Mouse (Mus musculus) cerebellum, adult 11 months (tissue): Measurements from ENCODE around the gene Papolg.
"Not testable (repeated sequence)": the region's sequence is repeated elsewhere in the genome, so short reads cannot be mapped to it uniquely, and the experiment has no call there.

Experiments used
- DNase-seq: peaks from one replicate; pipeline ENCODE4 v3.0.0; 2022

Gene Papolg

GRCm38 (mm10) chr11:23895060-23895426 lies at the start of gene Papolg:
TSS of gene Papolg (minus strand) at chr11:23895253.
- DNase-seq, result peak; percentile 85

- DNase-seq, result not testable (repeated sequence)
Observed at GRCm38 (mm10) chr11:23928146-23928545, 33.1 kb upstream of the Papolg start.

GRCm38 (mm10) chr11:23927643-23928042 lies 32.6 kb upstream of the Papolg start:
- no peak for DNase-seq

GRCm38 (mm10) chr11:23913824-23914223 lies 18.8 kb upstream of the Papolg start:
- not testable (repeated sequence) for DNase-seq

- DNase-seq, result no peak
Observed at GRCm38 (mm10) chr11:23903909-23904308, 8.9 kb upstream of the Papolg start.

GRCm38 (mm10) chr11:23894141-23895059 lies 653 bp downstream of the Papolg start:
- DNase-seq, result no peak

- DNase-seq, result no peak
Observed at GRCm38 (mm10) chr11:23893556-23893955, 1.5 kb downstream of the Papolg start.

GRCm38 (mm10) chr11:23864326-23864725 lies 30.7 kb downstream of the Papolg start:
- no peak for DNase-seq

- DNase-seq, result no peak
Observed at GRCm38 (mm10) chr11:23856723-23857112, 38.3 kb downstream of the Papolg start.

- DNase-seq, result no peak
Observed at GRCm38 (mm10) chr11:23856054-23856722, 38.9 kb downstream of the Papolg start.

- DNase-seq, result peak; percentile 51
Observed at GRCm38 (mm10) chr11:23855182-23855802, 39.8 kb downstream of the Papolg start.

- no peak for DNase-seq
Observed at GRCm38 (mm10) chr11:23853306-23853705, 41.7 kb downstream of the Papolg start.

- DNase-seq, result no peak
Observed at GRCm38 (mm10) chr11:23846016-23846815, 48.8 kb downstream of the Papolg start.

GRCm38 (mm10) chr11:23823244-23823643 lies 71.8 kb downstream of the Papolg start:
- no peak for DNase-seq

- DNase-seq, result no peak
Observed at GRCm38 (mm10) chr11:23821652-23822051, 73.4 kb downstream of the Papolg start.

- DNase-seq, result no peak
Observed at GRCm38 (mm10) chr11:23820977-23821376, 74.1 kb downstream of the Papolg start.

GRCm38 (mm10) chr11:23818745-23819144 lies 76.3 kb downstream of the Papolg start:
- no peak for DNase-seq
